Mouse (Mus musculus): ENCODE data around the gene Pepd. TPM values are rescaled to one million over a fixed set of nuclear protein-coding genes. Genes with fewer than 3 reads are reported as not detected.

The Pepd gene
- total RNA-seq, 1 experiment from 2014 or later: 53.9 TPM

- DNase-seq: peak; percentile 98
Measured at GRCm38 (mm10) chr7:35056436-35056864, 144.3 kb downstream of the Pepd start, which contains the start of gene Cebpg. Gene Cebpg, minus strand, starts transcription at chr7:35056573.

GRCm38 (mm10) chr7:35056999-35057398 lies 144.8 kb downstream of the Pepd start:
- DNase-seq: no peak

GRCm38 (mm10) chr7:35057569-35057968 lies 145.4 kb downstream of the Pepd start:
- no peak for DNase-seq

DNA sequence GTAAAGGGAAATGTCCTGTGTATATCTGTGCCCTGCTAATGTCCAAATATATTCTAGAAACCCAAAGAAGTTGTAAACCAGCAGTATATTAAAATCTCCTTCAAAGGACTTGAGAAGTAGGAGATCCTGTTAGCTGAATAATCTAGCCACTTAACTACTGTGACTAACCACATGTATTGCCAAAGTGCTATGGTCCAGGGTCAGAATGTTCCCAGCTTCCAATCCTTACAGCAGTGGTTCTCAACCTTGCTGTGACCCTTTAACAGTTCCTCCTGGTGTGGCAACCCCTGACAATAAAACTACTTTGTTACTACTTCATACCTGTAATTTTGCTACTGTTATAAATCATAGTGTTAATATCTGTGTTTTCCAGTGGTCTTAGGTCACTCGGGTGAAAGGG lies 146.2 kb downstream of the Pepd start:
- no peak for DNase-seq

DNA sequence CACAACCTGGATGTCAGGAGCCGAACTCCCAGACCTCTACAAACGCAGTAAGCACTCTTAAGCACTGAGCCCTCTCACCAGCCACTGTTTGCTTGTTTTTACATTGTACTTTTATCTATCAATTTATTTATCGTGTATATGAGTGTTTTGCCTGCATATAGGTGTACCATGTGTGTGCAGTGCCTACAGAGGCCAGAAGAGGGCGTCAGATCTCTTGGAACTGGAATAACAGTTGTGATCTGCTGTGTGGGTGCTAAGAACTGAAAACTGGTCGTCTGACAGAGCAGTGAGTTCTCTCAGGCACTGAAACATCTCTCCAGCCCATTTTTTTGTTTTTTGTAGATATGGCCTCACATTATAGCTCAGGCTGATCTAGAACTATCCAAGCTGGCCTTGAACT lies 147.3 kb downstream of the Pepd start:
- DNase-seq: no peak

- DNase-seq: peak; percentile 67
Measured at GRCm38 (mm10) chr7:35064286-35065258, 152.4 kb downstream of the Pepd start.

DNA sequence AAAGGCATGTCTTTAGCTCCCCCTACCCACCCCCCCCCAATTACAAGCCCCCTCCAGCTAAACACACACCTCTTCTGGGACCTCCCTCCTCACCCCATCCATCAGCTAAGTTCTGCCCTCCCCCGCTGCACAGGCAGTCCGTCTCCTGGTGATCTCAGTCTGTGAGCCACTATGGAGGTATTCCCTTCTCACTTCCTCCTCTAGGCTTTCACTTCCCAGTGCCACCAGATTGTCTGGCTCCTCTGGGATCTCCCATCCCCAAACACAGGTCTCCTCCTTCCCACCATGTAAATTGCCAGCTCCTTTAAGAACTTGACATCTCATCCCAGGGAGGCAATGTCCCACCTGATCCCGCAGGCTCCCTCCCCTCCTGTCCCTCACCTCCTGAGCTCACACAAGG lies 153.8 kb downstream of the Pepd start:
- no peak for DNase-seq

DNA sequence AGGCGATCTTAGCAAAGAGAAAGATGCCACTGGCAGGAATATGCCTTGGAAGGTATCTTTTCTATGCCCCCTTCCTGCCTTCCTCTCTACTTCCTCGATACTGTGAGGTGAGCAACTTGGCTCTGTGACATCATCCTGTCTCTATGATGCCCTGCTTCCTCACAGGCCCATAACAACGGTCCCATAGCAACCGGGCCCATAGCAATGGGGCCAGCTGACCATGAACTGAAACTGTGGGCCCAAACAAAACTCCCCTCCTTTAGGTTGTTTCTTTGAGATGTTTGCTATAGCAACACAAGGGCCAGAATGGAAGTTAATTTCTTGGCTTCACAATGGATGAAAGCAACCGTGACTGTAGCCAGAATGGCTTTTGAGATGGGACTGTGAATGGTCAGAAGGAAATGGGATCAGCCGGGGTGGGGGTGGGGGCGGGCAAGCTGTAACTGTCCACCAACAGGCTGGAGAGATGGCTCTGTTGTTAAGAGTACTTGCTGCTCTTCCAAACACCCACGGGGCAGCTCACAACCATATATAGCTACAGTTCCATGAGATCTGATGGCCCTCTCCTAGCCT lies 154.5 kb downstream of the Pepd start:
- no peak for DNase-seq

DNA sequence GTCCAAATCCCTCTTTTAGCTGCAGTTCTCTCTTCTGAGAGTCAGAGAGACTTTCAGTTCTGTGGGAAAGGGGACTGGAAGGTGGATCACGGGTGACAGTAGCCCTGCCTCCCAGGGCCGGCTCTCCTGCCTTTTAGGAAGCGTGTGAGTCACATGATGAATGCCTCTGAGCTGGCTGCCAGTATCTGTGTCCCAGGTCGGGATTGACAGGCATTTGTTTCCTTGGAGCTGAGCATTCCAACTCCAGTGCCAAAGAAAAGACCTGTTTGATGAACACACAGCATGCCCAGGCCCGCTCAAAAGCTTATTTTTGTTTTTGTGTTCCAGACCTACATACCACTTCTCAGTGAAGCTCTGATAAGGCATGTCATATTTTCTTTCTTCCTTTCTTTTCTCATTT lies 164.5 kb downstream of the Pepd start:
- DNase-seq: peak; percentile 84

DNA sequence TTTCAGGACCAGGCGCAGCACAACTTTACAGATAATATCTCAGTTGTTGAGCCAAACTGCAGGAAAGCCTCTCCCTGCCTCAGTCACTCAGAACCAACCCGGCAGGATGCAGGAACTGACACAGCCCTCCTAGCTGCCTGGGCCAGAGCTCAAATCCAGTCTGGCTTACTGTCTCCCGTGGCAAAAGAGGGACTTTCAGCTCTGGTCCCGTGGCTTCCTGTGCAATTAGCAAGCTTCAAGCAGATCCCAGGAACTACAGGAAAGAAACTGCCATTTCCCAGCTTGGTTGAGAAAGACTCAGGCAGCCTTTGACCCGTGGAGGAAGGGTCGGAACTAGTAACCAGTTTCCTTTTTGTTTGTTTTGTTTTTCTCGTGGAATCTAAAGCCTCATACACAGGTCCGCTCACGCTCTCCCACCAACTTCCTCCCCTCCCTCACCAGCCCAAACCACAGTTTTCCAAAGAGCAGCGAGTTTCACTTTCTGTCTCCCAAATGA lies 168.7 kb downstream of the Pepd start:
- peak; percentile 55 for DNase-seq

DNA sequence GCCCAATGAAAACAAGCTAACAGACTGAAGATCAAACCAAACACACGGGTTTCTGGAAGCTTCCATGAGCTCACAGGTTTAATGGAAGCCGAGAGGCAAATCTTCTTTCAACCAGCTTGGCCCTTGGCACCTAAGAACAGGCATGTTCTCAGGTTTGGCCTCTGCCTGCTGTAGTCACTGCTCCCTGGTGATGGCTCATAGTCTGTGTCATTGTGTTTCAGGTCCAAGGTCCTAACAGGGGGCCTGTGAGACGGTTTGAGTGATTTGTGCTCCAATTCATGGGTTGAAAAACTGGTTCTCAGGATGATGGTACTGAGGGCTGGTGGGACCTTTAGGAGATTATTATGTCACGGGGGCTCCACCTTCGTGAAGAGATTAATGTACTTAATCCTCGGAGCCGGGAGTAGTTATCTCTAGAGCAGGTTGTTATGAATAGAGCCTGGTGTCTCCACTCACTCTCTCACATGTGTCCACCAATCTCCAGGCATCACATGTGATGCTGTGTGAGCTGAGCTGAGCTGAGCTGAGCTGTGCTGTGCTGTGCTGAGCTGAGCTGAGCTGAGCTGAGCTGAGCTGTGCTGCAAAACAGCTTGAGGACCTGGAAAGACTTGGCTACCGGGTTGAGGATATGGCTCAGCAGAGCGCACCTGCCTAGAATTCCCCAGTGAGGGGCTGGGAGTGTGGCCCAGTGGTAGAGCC lies 169.4 kb downstream of the Pepd start:
- peak; percentile 41 for DNase-seq

DNA sequence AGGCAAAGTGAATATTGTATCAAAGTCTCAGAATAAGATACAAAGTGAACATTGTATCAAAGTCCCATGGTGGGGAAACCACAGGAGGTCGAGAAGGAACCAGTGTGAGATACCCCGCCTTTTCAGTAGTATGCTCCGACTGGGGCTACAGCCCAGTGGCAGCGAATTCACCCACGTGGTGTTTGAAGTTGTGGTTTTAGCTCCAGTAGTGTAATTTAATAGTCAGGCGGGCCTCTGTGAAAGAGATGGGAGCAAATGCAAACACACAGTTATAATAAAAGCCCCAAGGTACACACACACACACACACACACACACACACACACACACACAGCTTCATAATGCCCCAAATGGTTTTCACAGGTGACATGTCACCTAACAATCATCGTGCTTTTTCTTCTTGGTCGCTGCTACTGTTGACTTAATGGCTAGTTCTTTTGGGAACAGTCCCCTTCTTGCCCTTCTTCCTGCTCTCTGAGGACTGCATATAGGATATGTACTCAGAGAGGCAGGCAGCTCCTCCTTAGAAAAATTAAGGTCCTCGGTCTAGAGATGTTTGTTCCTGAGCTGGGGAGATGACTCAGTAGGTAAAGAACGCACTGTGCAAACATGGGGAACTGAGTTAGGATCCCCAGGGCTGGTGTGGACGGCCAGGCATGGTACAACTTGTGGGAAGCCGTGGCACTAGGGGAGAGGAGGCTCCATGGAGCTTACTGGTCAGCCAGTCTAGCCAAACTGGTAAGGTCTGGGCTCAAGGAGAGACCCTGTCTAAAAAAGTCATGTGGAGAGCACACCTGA lies 172.6 kb downstream of the Pepd start:
- no peak for DNase-seq

GRCm38 (mm10) chr7:35086271-35086861 lies 174.2 kb downstream of the Pepd start:
- peak; percentile 22 for DNase-seq

DNA sequence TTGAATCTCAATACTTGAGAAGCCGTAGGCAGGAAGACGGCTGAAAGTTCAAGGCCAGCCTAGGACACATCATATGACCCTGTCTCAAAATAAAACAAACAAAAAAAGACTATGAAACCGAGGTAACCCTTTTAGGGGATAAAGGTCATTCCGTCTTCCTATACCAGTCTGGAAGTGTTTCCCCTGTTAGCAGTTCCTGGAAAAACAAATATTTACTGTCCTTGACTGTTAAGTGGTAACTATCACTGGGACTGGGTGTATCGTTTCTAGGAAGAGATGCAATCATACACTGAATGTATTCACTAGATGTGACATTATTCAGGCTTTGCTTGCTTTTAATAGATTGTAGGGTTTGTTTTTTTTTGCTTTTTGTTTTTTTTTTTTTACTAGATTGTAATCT lies 178.4 kb downstream of the Pepd start:
- no peak for DNase-seq

Small RNAs within 50 kb of the gene (microRNA-seq; reads per million reads assigned to microRNA genes)
- 0 reads per million in 2 experiments for gene Gm25033

Other genes with a start within 250 kb of the Pepd start
- 3.8 and 7.0 TPM in 2 replicates for gene Chst8, start 99.7 kb upstream of the Pepd start, total RNA-seq (2021)
- 52.4 and 53.7 TPM in 2 replicates for gene Cebpg, start 144.2 kb downstream of the Pepd start, total RNA-seq (2021)
- 178 and 183 TPM in 2 replicates for gene Cebpa, start 206.9 kb downstream of the Pepd start, total RNA-seq (2021)